Mouse (Mus musculus) MEL (cell line): Measurements from ENCODE around the gene Hp. TPM values are rescaled to one million over a fixed set of nuclear protein-coding genes. Genes with fewer than 3 reads are reported as not detected.
A peak's percentile ranks its signal among the peaks of the same experiment; 100 is the strongest.

ENCODE experiments used
- DNase-seq: peaks from one replicate; pipeline ENCODE4 v3.0.0; 2011; ENCODE audit warnings: low read depth, low spot score
- H3K27ac ChIP-seq: 2 replicates; pipeline ENCODE4 v1.5.1; 2012; ENCODE audit warnings: low read depth, mild to moderate bottlenecking, control low read depth, low read length, moderate library complexity; ENCODE audit not compliant: control insufficient read depth
- H3K27me3 ChIP-seq, 2 experiments: fragments of 150-350 bp in 1 of 2; sonication (generic) in 1 of 2; 2 replicates each; pipeline ENCODE4 v1.6.1; 2012; ENCODE audit warnings: low read length in 2 of 2, mild to moderate bottlenecking in 2 of 2, improper control_type of control experiment in 1 of 2, moderate library complexity in 1 of 2; ENCODE audit not compliant: insufficient read depth in 2 of 2, control insufficient read depth in 1 of 2
- H3K36me3 ChIP-seq, 2 experiments: 2 replicates each; pipeline ENCODE4 v1.6.1; 2012 to 2014; ENCODE audit warnings: low read length in 2 of 2, improper control_type of control experiment in 1 of 2, inconsistent platforms in 1 of 2, mild to moderate bottlenecking in 1 of 2; ENCODE audit not compliant: insufficient read depth in 2 of 2, control insufficient read depth in 1 of 2
- H3K4me1 ChIP-seq, 2 experiments: fragments of 150-350 bp in 1 of 2; sonication (generic) in 1 of 2; 2 replicates each; pipeline ENCODE4 v1.6.1; 2012; ENCODE audit warnings: low read length in 2 of 2, improper control_type of control experiment in 1 of 2, mild to moderate bottlenecking in 1 of 2; ENCODE audit not compliant: insufficient read depth in 2 of 2, control insufficient read depth in 1 of 2
- H3K4me3 ChIP-seq, 2 experiments: fragments of 150-350 bp in 1 of 2; sonication (generic) in 1 of 2; 2 replicates each; pipeline ENCODE4 v1.5.1; 2012; ENCODE audit warnings: low read depth in 2 of 2, low read length in 2 of 2, mild to moderate bottlenecking in 2 of 2, moderate library complexity in 2 of 2, control low read depth in 1 of 2, improper control_type of control experiment in 1 of 2; ENCODE audit not compliant: control insufficient read depth in 1 of 2, insufficient read depth in 1 of 2
- H3K79me2 ChIP-seq: 2 replicates; pipeline ENCODE4 v1.6.1; 2012; ENCODE audit warnings: mild to moderate bottlenecking, low read length, moderate library complexity; ENCODE audit not compliant: control insufficient read depth, poor library complexity, insufficient read depth
- H3K9ac ChIP-seq: 2 replicates; pipeline ENCODE4 v1.6.1; 2012; ENCODE audit warnings: low read depth, mild to moderate bottlenecking, control low read depth, low read length, moderate library complexity; ENCODE audit not compliant: control insufficient read depth, poor library complexity, severe bottlenecking
- H3K9me3 ChIP-seq: fragments of 150-350 bp; sonication (generic); replicated peaks from 2 replicates; pipeline ENCODE4 v1.6.1; 2012; ENCODE audit warnings: mild to moderate bottlenecking, low read length, improper control_type of control experiment, moderate library complexity; ENCODE audit not compliant: insufficient read depth
- BHLHE40 ChIP-seq: IDR thresholded peaks from 2 replicates; pipeline ENCODE4 v1.6.1; 2012; ENCODE audit warnings: low read depth, mild to moderate bottlenecking, inconsistent platforms, low read length, improper control_type of control experiment, borderline replicate concordance
- CHD1 ChIP-seq: IDR thresholded peaks from 2 replicates; pipeline ENCODE4 v1.6.1; 2012; ENCODE audit warnings: low read depth, mild to moderate bottlenecking, inconsistent platforms, low read length, improper control_type of control experiment
- CHD2 ChIP-seq: IDR thresholded peaks from 2 replicates; pipeline ENCODE4 v1.6.1; 2011; ENCODE audit warnings: low read length, improper control_type of control experiment
- E2F4 ChIP-seq: IDR thresholded peaks from 2 replicates; pipeline ENCODE4 v1.6.1; 2011; ENCODE audit warnings: low read depth, low read length, improper control_type of control experiment, borderline replicate concordance
- ELF1 ChIP-seq: IDR thresholded peaks from 2 replicates; pipeline ENCODE4 v1.6.1; 2014; ENCODE audit warnings: low read depth, mild to moderate bottlenecking, inconsistent platforms, low read length, improper control_type of control experiment, moderate library complexity
- EP300 ChIP-seq, 2 experiments: IDR thresholded peaks; 2 replicates each; pipeline ENCODE4 v1.6.1; 2011; ENCODE audit warnings: improper control_type of control experiment in 2 of 2, low read length in 2 of 2, low read depth in 1 of 2, mild to moderate bottlenecking in 1 of 2
- ETS1 ChIP-seq: IDR thresholded peaks from 2 replicates; pipeline ENCODE4 v1.6.1; 2012; ENCODE audit warnings: low read depth, mild to moderate bottlenecking, inconsistent platforms, low read length, improper control_type of control experiment, moderate library complexity
- GABPA ChIP-seq: IDR thresholded peaks from 2 replicates; pipeline ENCODE4 v1.6.1; 2012; ENCODE audit warnings: low read depth, mild to moderate bottlenecking, inconsistent platforms, low read length, improper control_type of control experiment, moderate library complexity
- GATA1 ChIP-seq: IDR thresholded peaks from 2 replicates; pipeline ENCODE4 v1.6.1; 2011; ENCODE audit warnings: low read depth, low read length, improper control_type of control experiment
- HCFC1 ChIP-seq: IDR thresholded peaks from 2 replicates; pipeline ENCODE4 v1.6.1; 2012; ENCODE audit warnings: low read depth, mild to moderate bottlenecking, inconsistent platforms, low read length, improper control_type of control experiment, moderate library complexity
- JUND ChIP-seq: IDR thresholded peaks from 2 replicates; pipeline ENCODE4 v1.6.1; 2011; ENCODE audit warnings: low read depth, mild to moderate bottlenecking, improper control_type of control experiment, low read length
- KAT2A ChIP-seq: conservative IDR thresholded peaks from 2 replicates; pipeline ENCODE4 v1.6.1; 2012; ENCODE audit warnings: low read depth, low read length, improper control_type of control experiment, inconsistent platforms
- MAFK ChIP-seq: IDR thresholded peaks from 2 replicates; pipeline ENCODE4 v1.6.1; 2011; ENCODE audit warnings: low read depth, mild to moderate bottlenecking, low read length, improper control_type of control experiment, borderline replicate concordance
- MAX ChIP-seq: IDR thresholded peaks from 2 replicates; pipeline ENCODE4 v1.6.1; 2011; ENCODE audit warnings: low read length, improper control_type of control experiment
- MAZ ChIP-seq: IDR thresholded peaks from 2 replicates; pipeline ENCODE4 v1.6.1; 2012; ENCODE audit warnings: low read depth, mild to moderate bottlenecking, inconsistent platforms, low read length, improper control_type of control experiment
- MEF2A ChIP-seq: IDR thresholded peaks from 2 replicates; pipeline ENCODE4 v1.6.1; 2014; ENCODE audit warnings: low read depth, mild to moderate bottlenecking, inconsistent platforms, low read length, improper control_type of control experiment; ENCODE audit not compliant: poor library complexity, insufficient replicate concordance, severe bottlenecking; ENCODE audit errors: extremely low read depth
- MXI1 ChIP-seq: IDR thresholded peaks from 2 replicates; pipeline ENCODE4 v1.6.1; 2011; ENCODE audit warnings: mild to moderate bottlenecking, low read depth, low read length, improper control_type of control experiment
- MYB ChIP-seq: IDR thresholded peaks from 2 replicates; pipeline ENCODE4 v1.6.1; 2011; ENCODE audit warnings: mild to moderate bottlenecking, low read depth, low read length, improper control_type of control experiment
- MYC ChIP-seq: IDR thresholded peaks from 2 replicates; pipeline ENCODE4 v1.6.1; 2011; ENCODE audit warnings: low read depth, mild to moderate bottlenecking, low read length, improper control_type of control experiment, moderate library complexity
- NELFE ChIP-seq: IDR thresholded peaks from 2 replicates; pipeline ENCODE4 v1.6.1; 2011; ENCODE audit warnings: low read depth, low read length, improper control_type of control experiment
- NRF1 ChIP-seq: IDR thresholded peaks from 2 replicates; pipeline ENCODE4 v1.6.1; 2014; ENCODE audit warnings: low read depth, mild to moderate bottlenecking, inconsistent platforms, low read length, improper control_type of control experiment, moderate library complexity; ENCODE audit not compliant: poor library complexity, insufficient read depth, severe bottlenecking
- POLR2A ChIP-seq, 2 experiments: IDR thresholded peaks; 2 replicates each; pipeline ENCODE4 v1.6.1; 2011 to 2012; ENCODE audit warnings: low read length in 2 of 2, mild to moderate bottlenecking in 2 of 2, control low read depth in 1 of 2, improper control_type of control experiment in 1 of 2, low read depth in 1 of 2, moderate library complexity in 1 of 2; ENCODE audit not compliant: control insufficient read depth in 1 of 2, insufficient read depth in 1 of 2, poor library complexity in 1 of 2
- POLR2AphosphoS2 ChIP-seq: IDR thresholded peaks from 2 replicates; pipeline ENCODE4 v1.6.1; 2011; ENCODE audit warnings: low read length, improper control_type of control experiment
- POLR2AphosphoS5 ChIP-seq: IDR thresholded peaks from 2 replicates; pipeline ENCODE4 v1.6.1; 2012; ENCODE audit warnings: low read depth, borderline replicate concordance, mild to moderate bottlenecking, inconsistent platforms, low read length, moderate library complexity, mixed read lengths
- RCOR1 ChIP-seq: IDR thresholded peaks from 2 replicates; pipeline ENCODE4 v1.6.1; 2012; ENCODE audit warnings: low read depth, mild to moderate bottlenecking, inconsistent platforms, low read length, improper control_type of control experiment
- SIN3A ChIP-seq: IDR thresholded peaks from 2 replicates; pipeline ENCODE4 v1.6.1; 2012; ENCODE audit warnings: low read length, improper control_type of control experiment, inconsistent platforms
- TBP ChIP-seq: IDR thresholded peaks from 2 replicates; pipeline ENCODE4 v1.8.0; 2011; ENCODE audit warnings: low read depth, low read length, improper control_type of control experiment
- TCF12 ChIP-seq: IDR thresholded peaks from 2 replicates; pipeline ENCODE4 v1.6.1; 2014; ENCODE audit warnings: low read depth, mild to moderate bottlenecking, inconsistent platforms, low read length, improper control_type of control experiment, moderate library complexity
- UBTF ChIP-seq: IDR thresholded peaks from 2 replicates; pipeline ENCODE4 v1.6.1; 2012; ENCODE audit warnings: low read depth, mild to moderate bottlenecking, inconsistent platforms, low read length, improper control_type of control experiment, moderate library complexity, borderline replicate concordance; ENCODE audit not compliant: insufficient read depth
- USF1 ChIP-seq: IDR thresholded peaks from 2 replicates; pipeline ENCODE4 v1.6.1; 2014; ENCODE audit warnings: low read depth, mild to moderate bottlenecking, inconsistent platforms, low read length, improper control_type of control experiment, moderate library complexity
- USF2 ChIP-seq, 2 experiments: IDR thresholded peaks; 2 replicates each; pipeline ENCODE4 v1.6.1; 2011 to 2012; ENCODE audit warnings: improper control_type of control experiment in 2 of 2, low read length in 2 of 2, borderline replicate concordance in 1 of 2, inconsistent platforms in 1 of 2, low read depth in 1 of 2, mild to moderate bottlenecking in 1 of 2; ENCODE audit not compliant: insufficient read depth in 1 of 2
- ZC3H11A ChIP-seq: IDR thresholded peaks from 2 replicates; pipeline ENCODE4 v1.6.1; 2012; ENCODE audit warnings: low read depth, mild to moderate bottlenecking, inconsistent platforms, low read length, improper control_type of control experiment
- ZKSCAN1 ChIP-seq: IDR thresholded peaks from 2 replicates; pipeline ENCODE4 v1.6.1; 2012; ENCODE audit warnings: low read depth, mild to moderate bottlenecking, inconsistent platforms, low read length, improper control_type of control experiment, moderate library complexity
- ZNF384 ChIP-seq: IDR thresholded peaks from 2 replicates; pipeline ENCODE4 v1.6.1; 2012; ENCODE audit warnings: low read depth, mild to moderate bottlenecking, inconsistent platforms, low read length, improper control_type of control experiment
- polyA plus RNA-seq, 2 experiments: library from polyadenylated mRNA; stranded (reverse) in 1 of 2; unstranded in 1 of 2; fragments of >175 nt in 1 of 2; fragments of >200 nt in 1 of 2; gene quantifications; 2 replicates each; pipeline versions ENCODE4 v1.2.1 to v1.2.4; 2012; ENCODE audit warnings: low replicate concordance in 2 of 2, low read depth in 1 of 2; ENCODE audit not compliant: insufficient read length in 2 of 2, insufficient read depth in 1 of 2, missing spikeins in 1 of 2
- total RNA-seq: library from RNA; depleted of rRNA; stranded (reverse); fragments of 300-350 nt; gene quantifications from 2 replicates; pipeline ENCODE4 v1.2.3, GENCODE M21; 2012

Hp gene
- total and polyA plus RNA-seq, 3 experiments = 0.08 to 0.19 TPM; not detected in 1

DNA sequence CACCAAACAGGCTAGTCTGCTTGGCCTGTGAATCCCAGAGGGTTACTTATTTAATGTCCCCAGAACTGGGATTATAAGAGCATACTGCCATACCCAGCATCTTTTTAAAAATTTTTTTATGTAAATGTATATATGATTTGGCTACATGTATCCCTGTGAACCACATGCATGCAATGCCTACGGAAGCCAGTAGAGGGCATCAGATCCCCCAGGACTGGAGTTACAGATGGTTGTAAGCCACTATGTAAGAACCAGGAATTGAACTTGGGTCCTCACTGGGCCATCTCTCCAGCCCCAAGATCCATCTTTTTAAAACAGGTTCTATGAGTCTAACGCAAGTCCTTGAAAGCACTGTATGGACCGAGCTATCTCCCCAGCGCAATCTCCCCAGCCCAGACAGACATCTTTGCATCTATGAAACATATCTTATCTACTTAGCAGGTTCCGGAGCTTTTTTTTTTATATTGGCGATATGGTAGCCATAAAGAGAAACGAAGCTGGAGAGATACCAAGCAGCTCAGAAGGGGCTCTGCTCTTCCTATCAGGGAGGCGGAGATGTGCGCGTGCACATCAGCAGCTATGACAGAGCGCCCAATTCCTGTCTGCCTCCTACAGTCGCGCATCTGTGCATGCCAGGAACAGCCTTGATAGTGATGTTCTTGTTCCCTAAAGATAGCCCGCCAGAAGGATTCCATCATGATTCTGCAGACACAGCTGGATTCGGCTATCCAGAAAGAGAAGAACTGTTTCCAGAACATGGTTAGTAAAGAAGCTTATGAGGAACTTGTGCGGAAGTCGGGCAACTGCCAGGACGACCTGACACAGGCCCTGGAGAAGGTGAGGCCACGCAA lies 43.6 kb downstream of the Hp start:
- peak overlapping the region; percentile 30; the same call in 1 of the 2 replicates for H3K27ac ChIP-seq
- H3K36me3 ChIP-seq = peaks cover 0 to 10% of the 10 kb centered on the region in 2 experiments; a peak in 2 of 4 replicates
- DNase-seq = peak; percentile 93
- no peaks in the 10 kb centered on the region for H3K9me3 ChIP-seq
- H3K79me2 ChIP-seq = no peaks in the 10 kb centered on the region
- peak overlapping the region; percentile 47 to 55 for H3K4me3 ChIP-seq
- peak overlapping the region; percentile 11 for H3K9ac ChIP-seq
- peaks cover 5 to 19% of the 10 kb centered on the region in 2 experiments; a peak in 3 of 4 replicates for H3K4me1 ChIP-seq
- H3K27me3 ChIP-seq = no peaks in the 10 kb centered on the region
- TF ChIP-seq ZC3H11A (no peak), MEF2A (no peak), USF1 (no peak), CHD2 (no peak), EP300 (IDR thresholded peaks at IDR 0.05; ENCODE audit: low read depth in 1 of 2, low read length in 2 of 2) (peak in 1 of 2 experiments; percentile 63; a peak in 1 of 4 replicates), TBP (no peak), BHLHE40 (no peak; the same call in 1 of the 2 replicates), NELFE (no peak), MAZ (0 out of 2 replicates have a peak, but pooled peaks have one; percentile 29), NRF1 (peak; percentile 46; the same call in 1 of the 2 replicates), MAFK (no peak), ETS1 (no peak; the same call in 1 of the 2 replicates), POLR2A (IDR thresholded peaks at IDR 0.05; ENCODE audit: control insufficient read depth in 1 of 2, insufficient read depth in 1 of 2, low read depth in 1 of 2, low read length in 2 of 2, poor library complexity in 1 of 2) (no peak), CHD1 (no peak), TCF12 (peak; percentile 71), KAT2A (no peak), RCOR1 (peak; percentile 17), GABPA (no peak), MXI1 (peak; percentile 21; the same call in 1 of the 2 replicates), MYC (peak; percentile 60; the same call in 1 of the 2 replicates), POLR2AphosphoS2 (no peak), USF2 (IDR thresholded peaks at IDR 0.05; ENCODE audit: borderline replicate concordance in 1 of 2, insufficient read depth in 1 of 2, low read depth in 1 of 2, low read length in 2 of 2) (no peak), SIN3A (no peak; the same call in none of the 2 replicates), ELF1 (peak; percentile 22; the same call in 1 of the 2 replicates), MAX (peak; percentile 26; the same call in 1 of the 2 replicates), GATA1 (peak; percentile 76), UBTF (no peak), ZNF384 (peak; percentile 84), E2F4 (no peak), MYB (no peak), JUND (no peak), POLR2AphosphoS5 (no peak), HCFC1 (no peak), ZKSCAN1 (no peak)
